Mouse (Mus musculus): ENCODE results near the gene Alg2. TPM values are rescaled to one million over a fixed set of nuclear protein-coding genes. Genes with fewer than 3 reads are reported as not detected.

Alg2 gene
- polyA plus RNA-seq, 1 experiment from 2014 or later, result 48.1 TPM

DNA sequence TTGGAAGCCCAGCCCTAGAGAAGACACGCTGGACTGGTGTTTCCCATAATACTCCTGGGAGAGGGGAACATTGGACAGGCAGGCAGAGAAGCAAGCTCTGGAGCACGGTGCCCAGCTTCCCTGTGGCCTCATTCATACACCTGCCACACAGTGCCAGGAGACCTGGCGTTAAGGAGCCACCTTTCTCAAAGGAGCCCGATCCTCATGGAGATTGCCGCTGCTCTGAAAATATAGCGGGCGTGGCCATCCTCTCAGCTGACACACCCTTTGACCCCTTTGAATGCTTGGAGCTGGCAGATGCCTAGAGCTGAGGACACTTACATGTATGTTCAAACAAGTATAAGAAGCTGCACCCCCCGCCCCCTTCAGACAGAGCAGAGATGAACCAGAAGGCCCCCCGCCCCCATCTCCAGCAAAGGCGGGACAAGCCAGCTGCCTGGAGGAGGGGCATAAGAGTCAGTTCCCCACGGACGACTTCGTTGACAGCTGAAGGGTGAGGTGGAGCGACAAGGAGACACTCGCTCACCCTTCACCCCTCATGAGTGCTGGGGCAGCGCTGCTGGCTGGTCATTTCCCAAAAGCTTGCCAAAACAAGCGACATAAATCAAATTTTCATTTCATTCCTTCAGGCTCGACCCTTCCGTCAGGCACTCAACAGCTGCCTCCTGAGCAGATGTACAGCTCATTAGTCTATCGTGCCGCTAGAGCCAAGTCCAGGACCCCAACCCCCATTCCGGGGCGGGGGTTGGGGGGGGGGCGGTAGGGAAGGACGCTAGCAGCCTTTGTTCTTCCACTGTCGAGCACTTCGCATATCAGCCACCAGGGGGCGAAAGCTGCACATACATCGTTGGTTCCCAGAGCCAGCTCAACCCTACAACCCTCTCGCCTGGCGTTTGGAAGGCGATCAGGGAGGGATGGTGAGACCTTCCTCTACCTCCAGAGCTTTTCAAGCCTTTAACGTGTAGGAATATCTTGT lies 36.5 kb downstream of the Alg2 start:
- Histone ChIP-seq H3K27me3 (ENCODE audit: control insufficient read depth, insufficient read depth, low read depth, low read length) (no peaks in the 10 kb centered on the region; the same call in 1 of the 2 replicates), H3K36me3 (ENCODE audit: control insufficient read depth, insufficient read depth, low read length) (no peaks in the 10 kb centered on the region), H3K9me3 (ENCODE audit: control insufficient read depth, low read length) (no peaks in the 10 kb centered on the region), H3K27ac (ENCODE audit: low read length) (peak overlapping the region; percentile 73; the same call in 1 of the 2 replicates), H3K4me1 (replicated peaks; ENCODE audit: control insufficient read depth, insufficient read depth, low read length) (peaks cover 12% of the 10 kb centered on the region), H3K4me3 (ENCODE audit: low read length) (peak overlapping the region; percentile 64), H3K9ac (ENCODE audit: low read length) (peak overlapping the region; percentile 77), H3K4me2 (ENCODE audit: low read depth, low read length) (peak overlapping the region; percentile 89)
- WGBS, result 1% methylated on average over 33 of the region's 33 CpGs
- ATAC-seq (ENCODE audit: low read depth), result peak; percentile 90

DNA sequence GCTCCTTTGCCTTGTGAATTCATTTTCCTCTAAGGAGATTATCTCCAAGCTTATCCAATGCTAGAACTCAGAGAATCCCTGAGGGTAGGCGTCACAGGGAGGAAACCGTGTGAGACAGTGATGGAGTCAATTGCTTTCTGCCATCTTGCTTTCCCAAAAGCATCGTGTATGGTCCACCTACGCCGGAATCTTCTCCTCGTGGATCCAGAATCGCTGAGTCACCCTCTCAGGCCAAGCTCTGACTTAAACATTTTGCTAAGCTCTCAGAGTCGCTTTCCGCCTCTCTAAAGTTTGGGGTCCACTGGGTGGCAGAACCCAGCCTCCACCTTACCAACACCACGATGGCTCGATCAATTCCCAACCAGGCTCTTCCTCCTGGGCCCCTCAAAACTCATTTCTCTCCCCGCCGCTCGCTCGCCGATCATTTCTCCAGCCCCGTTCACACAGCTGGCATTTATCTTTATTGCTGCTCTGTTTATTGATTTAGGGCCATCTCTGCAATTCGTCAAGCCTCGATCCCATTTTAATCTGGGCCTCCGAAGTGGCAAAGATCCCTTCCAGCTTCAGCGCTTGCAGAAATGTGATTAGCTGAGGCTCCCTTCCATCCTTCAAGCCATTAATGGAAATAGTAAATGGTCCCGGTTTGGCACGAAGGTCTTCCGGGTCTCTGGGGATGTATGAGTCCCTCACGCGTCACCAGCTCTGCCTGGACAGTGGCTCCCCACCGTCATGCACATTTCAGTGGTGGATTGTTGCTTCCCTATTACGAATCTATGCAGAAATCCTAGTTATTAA lies 38.4 kb downstream of the Alg2 start:
- Histone ChIP-seq H3K4me3 (ENCODE audit: low read length) (peak overlapping the region; percentile 8; the same call in 1 of the 2 replicates), H3K4me2 (ENCODE audit: low read depth, low read length) (peak overlapping the region; percentile 35), H3K9ac (ENCODE audit: low read length) (no peak overlapping the region), H3K27ac (ENCODE audit: low read length) (no peak overlapping the region), H3K36me3 (ENCODE audit: control insufficient read depth, insufficient read depth, low read length) (no peaks in the 10 kb centered on the region), H3K4me1 (replicated peaks; ENCODE audit: control insufficient read depth, insufficient read depth, low read length) (peaks cover 12% of the 10 kb centered on the region), H3K27me3 (ENCODE audit: control insufficient read depth, insufficient read depth, low read depth, low read length) (no peaks in the 10 kb centered on the region; the same call in 1 of the 2 replicates), H3K9me3 (ENCODE audit: control insufficient read depth, low read length) (no peaks in the 10 kb centered on the region)
- WGBS, result 35% methylated on average over 28 of the region's 28 CpGs
- ATAC-seq (ENCODE audit: low read depth), result peak; percentile 37; the same call in 1 of the 2 replicates

DNA sequence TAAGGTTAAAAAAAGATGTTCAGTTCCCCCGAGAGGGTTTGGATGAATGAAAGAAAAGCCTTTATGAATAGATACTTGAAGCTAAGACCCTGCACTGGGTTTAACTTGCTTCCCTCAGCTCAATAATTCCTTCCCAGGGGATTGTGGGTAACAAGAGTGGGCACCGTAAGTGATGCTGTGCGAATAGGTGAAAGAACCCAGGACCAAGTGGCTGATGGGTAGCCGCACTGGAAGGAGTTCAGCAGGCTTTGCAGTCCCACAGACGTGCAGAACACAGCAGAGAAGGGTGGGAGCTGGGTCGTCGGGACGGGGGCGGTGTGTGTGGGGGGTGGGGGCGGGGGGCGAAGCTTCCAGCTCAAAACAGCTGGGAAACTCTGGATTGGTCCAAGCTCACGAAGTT lies 39.0 kb downstream of the Alg2 start:
- Histone ChIP-seq H3K27ac (ENCODE audit: low read length) (no peak overlapping the region), H3K4me2 (ENCODE audit: low read depth, low read length) (peak overlapping the region; percentile 35), H3K36me3 (ENCODE audit: control insufficient read depth, insufficient read depth, low read length) (no peaks in the 10 kb centered on the region), H3K4me3 (ENCODE audit: low read length) (no peak overlapping the region), H3K9ac (ENCODE audit: low read length) (no peak overlapping the region), H3K4me1 (replicated peaks; ENCODE audit: control insufficient read depth, insufficient read depth, low read length) (peaks cover 12% of the 10 kb centered on the region), H3K27me3 (ENCODE audit: control insufficient read depth, insufficient read depth, low read depth, low read length) (no peaks in the 10 kb centered on the region; the same call in 1 of the 2 replicates), H3K9me3 (ENCODE audit: control insufficient read depth, low read length) (no peaks in the 10 kb centered on the region)
- no peak for ATAC-seq (ENCODE audit: low read depth)
- WGBS, result 54% methylated on average over 12 of the region's 12 CpGs

DNA sequence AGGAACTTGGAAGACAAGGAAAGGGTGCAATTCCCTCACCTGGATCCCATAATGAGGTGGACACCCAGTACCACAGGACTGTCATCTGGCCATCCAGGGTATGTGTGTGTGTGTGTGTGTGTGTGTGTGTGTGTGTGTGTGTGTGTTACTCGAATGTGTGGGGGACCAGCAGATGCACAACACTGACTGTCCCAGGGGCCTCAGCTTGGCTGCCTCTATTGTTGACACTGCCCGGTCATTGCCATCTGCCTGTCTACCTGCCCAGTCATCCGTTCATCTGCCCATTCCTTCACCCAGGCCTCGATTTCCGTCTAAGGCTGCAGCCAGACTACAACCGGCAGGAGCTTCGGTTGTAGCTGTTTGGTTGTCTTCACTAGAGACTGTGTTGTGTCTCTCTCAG lies 41.4 kb downstream of the Alg2 start:
- Histone ChIP-seq H3K9me3 (ENCODE audit: control insufficient read depth, low read length) (no peaks in the 10 kb centered on the region), H3K36me3 (ENCODE audit: control insufficient read depth, insufficient read depth, low read length) (no peaks in the 10 kb centered on the region), H3K4me1 (replicated peaks; ENCODE audit: control insufficient read depth, insufficient read depth, low read length) (peaks cover 9% of the 10 kb centered on the region), H3K27ac (ENCODE audit: low read length) (no peak overlapping the region), H3K9ac (ENCODE audit: low read length) (no peak overlapping the region), H3K27me3 (ENCODE audit: control insufficient read depth, insufficient read depth, low read depth, low read length) (no peaks in the 10 kb centered on the region; the same call in 1 of the 2 replicates), H3K4me2 (ENCODE audit: low read depth, low read length) (no peak overlapping the region), H3K4me3 (ENCODE audit: low read length) (no peak overlapping the region)
- no peak for ATAC-seq (ENCODE audit: low read depth)
- WGBS, result 87% methylated on average over 7 of the region's 7 CpGs

DNA sequence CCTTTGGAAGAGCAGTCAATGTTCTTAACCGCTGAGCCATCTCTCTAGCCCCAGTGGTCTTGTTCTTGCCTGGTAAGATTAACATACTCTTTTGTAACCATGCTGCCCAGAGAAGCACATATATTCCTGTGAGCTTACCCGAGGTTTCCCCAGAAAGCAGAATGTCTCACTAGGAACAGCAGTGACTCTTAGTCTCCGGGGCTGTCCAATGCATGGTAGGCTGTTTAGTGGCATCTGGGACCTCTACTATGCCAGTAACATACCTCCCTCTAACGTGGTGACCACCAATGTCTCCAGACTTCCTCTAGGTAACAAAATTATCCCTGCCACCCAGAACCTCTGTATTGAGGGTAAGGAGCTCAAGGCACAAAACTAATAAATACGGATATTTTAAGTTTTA lies 43.1 kb downstream of the Alg2 start:
- no peaks in the 10 kb centered on the region; the same call in 1 of the 2 replicates for H3K27me3 ChIP-seq (ENCODE audit: control insufficient read depth, insufficient read depth, low read depth, low read length)
- H3K9me3 ChIP-seq (ENCODE audit: control insufficient read depth, low read length), result no peaks in the 10 kb centered on the region
- no peak for ATAC-seq (ENCODE audit: low read depth)
- no peaks in the 10 kb centered on the region for H3K36me3 ChIP-seq (ENCODE audit: control insufficient read depth, insufficient read depth, low read length)
- 86% methylated on average over 5 of the region's 5 CpGs for WGBS
- no peak overlapping the region for H3K4me3 ChIP-seq (ENCODE audit: low read length)
- H3K4me1 ChIP-seq (replicated peaks; ENCODE audit: control insufficient read depth, insufficient read depth, low read length), result no peaks in the 10 kb centered on the region; the same call in 1 of the 2 replicates
- H3K4me2 ChIP-seq (ENCODE audit: low read depth, low read length), result no peak overlapping the region
- H3K9ac ChIP-seq (ENCODE audit: low read length), result no peak overlapping the region
- no peak overlapping the region for H3K27ac ChIP-seq (ENCODE audit: low read length)

DNA sequence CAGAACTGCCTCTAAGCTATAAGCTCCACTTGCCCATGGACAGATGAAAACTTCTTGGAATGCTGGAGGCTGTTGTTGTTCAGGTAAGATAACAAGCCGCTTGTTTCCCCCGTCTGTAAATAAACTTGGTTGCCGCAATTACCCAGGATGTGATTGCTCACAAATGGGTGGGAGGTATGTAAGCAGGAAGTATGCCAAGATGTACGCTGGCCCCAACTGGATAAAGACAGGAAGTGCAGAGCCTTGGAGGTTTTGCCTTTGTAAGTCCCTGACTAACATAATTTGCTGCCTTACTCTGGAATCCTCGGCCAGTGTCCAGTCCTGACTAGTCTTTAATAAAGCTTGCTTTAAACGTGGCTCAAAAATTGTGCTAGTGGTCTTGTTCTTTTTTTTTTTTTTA lies 43.6 kb downstream of the Alg2 start:
- H3K4me1 ChIP-seq (replicated peaks; ENCODE audit: control insufficient read depth, insufficient read depth, low read length), result no peaks in the 10 kb centered on the region
- no peak overlapping the region for H3K9ac ChIP-seq (ENCODE audit: low read length)
- H3K4me3 ChIP-seq (ENCODE audit: low read length), result no peak overlapping the region
- no peaks in the 10 kb centered on the region; the same call in 1 of the 2 replicates for H3K27me3 ChIP-seq (ENCODE audit: control insufficient read depth, insufficient read depth, low read depth, low read length)
- peak; percentile 59; the same call in 1 of the 2 replicates for ATAC-seq (ENCODE audit: low read depth)
- no peak overlapping the region for H3K27ac ChIP-seq (ENCODE audit: low read length)
- H3K4me2 ChIP-seq (ENCODE audit: low read depth, low read length), result no peak overlapping the region
- H3K36me3 ChIP-seq (ENCODE audit: control insufficient read depth, insufficient read depth, low read length), result no peaks in the 10 kb centered on the region
- 32% methylated on average over 6 of the region's 6 CpGs for WGBS
- H3K9me3 ChIP-seq (ENCODE audit: control insufficient read depth, low read length), result no peaks in the 10 kb centered on the region

DNA sequence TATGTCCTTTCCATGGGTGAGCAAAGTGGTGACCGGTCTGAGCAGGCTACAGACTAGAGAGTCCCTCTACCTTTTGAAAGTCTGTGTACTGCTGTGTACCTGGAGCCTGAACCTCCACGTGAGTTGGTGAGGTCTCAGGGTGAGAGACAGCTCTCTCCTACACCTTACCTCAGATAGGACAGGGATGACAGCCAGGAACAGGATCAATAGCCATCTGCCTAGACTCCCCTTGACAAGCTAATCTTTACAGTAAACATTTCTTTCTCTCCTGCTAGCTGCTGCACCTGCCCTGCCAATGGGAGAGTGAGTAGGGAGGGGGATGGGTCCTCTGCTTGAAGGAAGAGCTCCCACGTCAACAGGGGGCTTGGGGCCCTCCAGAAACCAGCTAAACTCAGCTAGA lies 46.5 kb downstream of the Alg2 start:
- no peaks in the 10 kb centered on the region for H3K36me3 ChIP-seq (ENCODE audit: control insufficient read depth, insufficient read depth, low read length)
- ATAC-seq (ENCODE audit: low read depth), result no peak
- no peak overlapping the region for H3K4me2 ChIP-seq (ENCODE audit: low read depth, low read length)
- no peaks in the 10 kb centered on the region for H3K27me3 ChIP-seq (ENCODE audit: control insufficient read depth, insufficient read depth, low read depth, low read length)
- no peak overlapping the region for H3K27ac ChIP-seq (ENCODE audit: low read length)
- H3K4me1 ChIP-seq (replicated peaks; ENCODE audit: control insufficient read depth, insufficient read depth, low read length), result no peaks in the 10 kb centered on the region
- 47% methylated on average over 3 of the region's 3 CpGs for WGBS
- H3K9me3 ChIP-seq (ENCODE audit: control insufficient read depth, low read length), result no peaks in the 10 kb centered on the region
- H3K4me3 ChIP-seq (ENCODE audit: low read length), result no peak overlapping the region
- H3K9ac ChIP-seq (ENCODE audit: low read length), result no peak overlapping the region

DNA sequence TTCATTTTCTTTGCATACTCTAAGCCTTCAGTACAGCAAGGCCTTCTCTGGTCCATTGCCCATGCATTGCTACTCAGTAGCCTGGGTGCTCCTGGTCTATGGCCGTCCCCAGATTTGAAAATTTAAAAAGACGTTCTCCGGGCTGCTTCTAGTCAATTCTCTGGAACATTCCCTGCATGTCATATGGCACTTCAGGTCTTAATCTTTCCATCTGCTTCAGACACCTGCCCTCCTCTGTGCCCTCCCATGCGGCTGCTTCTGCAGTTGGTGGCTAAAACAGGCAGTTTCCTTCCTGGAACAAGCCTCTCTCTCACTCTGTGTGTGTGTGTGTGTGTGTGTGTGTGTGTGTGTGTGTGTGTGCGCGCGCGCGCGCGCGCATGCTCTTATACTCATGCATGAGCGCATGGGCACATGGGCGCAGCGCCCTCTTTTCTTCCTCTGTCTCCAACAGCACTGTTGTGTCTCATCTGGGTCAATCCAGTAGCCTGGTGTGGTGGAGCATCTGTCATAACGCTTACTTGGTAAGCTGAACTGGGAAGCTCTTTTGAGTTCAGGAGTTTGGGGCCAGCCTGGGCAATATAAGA lies 48.8 kb downstream of the Alg2 start:
- H3K4me3 ChIP-seq (ENCODE audit: low read length), result no peak overlapping the region
- no peak overlapping the region for H3K27ac ChIP-seq (ENCODE audit: low read length)
- ATAC-seq (ENCODE audit: low read depth), result no peak
- H3K9me3 ChIP-seq (ENCODE audit: control insufficient read depth, low read length), result no peaks in the 10 kb centered on the region
- 83% methylated on average over 16 of the region's 16 CpGs for WGBS
- H3K27me3 ChIP-seq (ENCODE audit: control insufficient read depth, insufficient read depth, low read depth, low read length), result no peaks in the 10 kb centered on the region
- no peaks in the 10 kb centered on the region for H3K36me3 ChIP-seq (ENCODE audit: control insufficient read depth, insufficient read depth, low read length)
- no peaks in the 10 kb centered on the region for H3K4me1 ChIP-seq (replicated peaks; ENCODE audit: control insufficient read depth, insufficient read depth, low read length)
- H3K9ac ChIP-seq (ENCODE audit: low read length), result no peak overlapping the region
- H3K4me2 ChIP-seq (ENCODE audit: low read depth, low read length), result no peak overlapping the region

DNA sequence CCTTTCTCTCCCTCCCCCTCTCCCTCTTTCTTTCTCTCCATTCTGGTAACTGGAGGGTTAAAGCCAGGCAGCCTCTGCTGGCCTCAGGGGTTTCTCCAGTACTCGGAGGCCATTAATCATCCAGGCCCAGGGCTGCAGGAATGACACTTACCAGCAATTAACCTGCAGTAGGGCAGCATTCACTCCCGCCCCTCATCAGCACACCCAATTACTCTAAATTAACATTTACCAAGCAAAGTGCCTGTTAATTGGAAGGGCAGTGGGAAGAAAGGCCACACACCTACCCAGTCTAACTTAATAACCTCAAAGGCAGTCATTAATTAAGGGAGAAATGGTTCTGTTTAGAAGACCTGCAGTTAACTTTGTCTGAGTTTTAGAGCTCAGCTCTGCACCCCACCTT lies 49.8 kb downstream of the Alg2 start:
- H3K27me3 ChIP-seq (ENCODE audit: control insufficient read depth, insufficient read depth, low read depth, low read length), result no peaks in the 10 kb centered on the region
- no peaks in the 10 kb centered on the region for H3K9me3 ChIP-seq (ENCODE audit: control insufficient read depth, low read length)
- no peak for ATAC-seq (ENCODE audit: low read depth)
- no peaks in the 10 kb centered on the region for H3K36me3 ChIP-seq (ENCODE audit: control insufficient read depth, insufficient read depth, low read length)
- no peak overlapping the region for H3K27ac ChIP-seq (ENCODE audit: low read length)
- WGBS, result 18% methylated on average over 2 of the region's 2 CpGs
- no peak overlapping the region for H3K9ac ChIP-seq (ENCODE audit: low read length)
- H3K4me3 ChIP-seq (ENCODE audit: low read length), result no peak overlapping the region
- H3K4me1 ChIP-seq (replicated peaks; ENCODE audit: control insufficient read depth, insufficient read depth, low read length), result no peaks in the 10 kb centered on the region
- no peak overlapping the region for H3K4me2 ChIP-seq (ENCODE audit: low read depth, low read length)

All from lung, embryonic 16.5 days (tissue).